In genomic region chr8:35160230-35160629, GRCm38 (mm10) we compare ENCODE assay signal across 16 mouse cellular contexts.
DNase-seq lines count a peak whose midpoint lies in the region; ATAC-seq lines count a peak whose summit lies in the region.
"Had no signal": no experiment of that assay in that cellular context is flagged by ENCODE, and none has a peak within 500 bp of the region (broad histone marks: within the 10 kb centered on the region; RNA-seq: fewer than 3 reads in every experiment).

No protein-coding gene starts in this region.

- no peaks in the 10 kb centered on the region for H3K4me1 ChIP-seq in liver, embryonic 12.5 days
- H3K4me1 ChIP-seq: liver, embryonic 15.5 days had no signal

- H3K9ac ChIP-seq in liver, embryonic 12.5 days, result no peak overlapping the region
- H3K9ac ChIP-seq: embryonic facial prominence, embryonic 15.5 days; forebrain, embryonic 13.5 days; liver, embryonic 15.5 days had no signal

- no peaks in the 10 kb centered on the region for H3K36me3 ChIP-seq in liver, embryonic 12.5 days
- H3K36me3 ChIP-seq: embryonic facial prominence, embryonic 15.5 days; heart, embryonic 10.5 days; liver, embryonic 15.5 days had no signal

- no peak overlapping the region for H3K4me2 ChIP-seq in liver, embryonic 12.5 days
- H3K4me2 ChIP-seq: embryonic facial prominence, embryonic 15.5 days; forebrain, embryonic 13.5 days; liver, embryonic 15.5 days had no signal

- no peaks in the 10 kb centered on the region for H3K27me3 ChIP-seq in liver, embryonic 12.5 days (replicated peaks)
- H3K27me3 ChIP-seq: embryonic facial prominence, embryonic 15.5 days; forebrain, embryonic 13.5 days; liver, embryonic 15.5 days had no signal

- 78% methylated on average over 12 of the region's 12 CpGs for WGBS in liver, embryonic 12.5 days (ENCODE audit: insufficient replicate concordance)

- ATAC-seq in liver, embryonic 12.5 days, result no peak

- H3K4me3 ChIP-seq in liver, embryonic 12.5 days, result no peak overlapping the region
- H3K4me3 ChIP-seq: embryonic facial prominence, embryonic 15.5 days; forebrain, embryonic 13.5 days; heart, embryonic 10.5 days; liver, embryonic 15.5 days had no signal

- peak; percentile 81 for DNase-seq in heart, adult 11 months
- DNase-seq in heart, adult 9 months (ENCODE audit: low spot score in 2 of 2), result no peak
- DNase-seq in 3134 (ENCODE audit: extremely low read depth, insufficient read length, low spot score), result peak; percentile 42
- peak; percentile 21 for DNase-seq in brain, adult 2 months (ENCODE audit: low read depth, low spot score)
- DNase-seq in layer of hippocampus, postnatal 10 days (ENCODE audit: low spot score in 2 of 2), result peak; percentile 43 to 51
- DNase-seq in embryo, embryonic 10.5 days (ENCODE audit: low spot score), result no peak
- DNase-seq in kidney, adult 18-20 months, result no peak
- DNase-seq: B cell, adult 2 months; kidney, postnatal 14 days; right cerebral cortex, postnatal 14 days; thymus, postnatal 25 days had no signal

- no peak overlapping the region for H3K27ac ChIP-seq in liver, embryonic 12.5 days
- H3K27ac ChIP-seq: embryonic facial prominence, embryonic 15.5 days; forebrain, embryonic 13.5 days; heart, embryonic 10.5 days; liver, embryonic 15.5 days had no signal

- H3K9me3 ChIP-seq in liver, embryonic 12.5 days (replicated peaks), result no peaks in the 10 kb centered on the region
- H3K9me3 ChIP-seq: embryonic facial prominence, embryonic 15.5 days; forebrain, embryonic 13.5 days; heart, embryonic 10.5 days; liver, embryonic 15.5 days had no signal

Comparison
In these comparisons a context has a peak if more than half of its experiments do, and no peak if none do; other contexts are left out.
1. DNase-seq: peak in heart, adult 11 months (single experiment), 3134 (single experiment), brain, adult 2 months (single experiment) and layer of hippocampus, postnatal 10 days (2 of 2); none in heart, adult 9 months (0 of 2), embryo, embryonic 10.5 days (single experiment) and kidney, adult 18-20 months (single experiment).